Mouse (Mus musculus): ENCODE results near the gene Rnf217. TPM values are rescaled to one million over a fixed set of nuclear protein-coding genes. Genes with fewer than 3 reads are reported as not detected.

Rnf217 gene
- 0.19 and 0.22 TPM in 2 replicates for polyA plus RNA-seq (2012; rRNA removed)

DNA sequence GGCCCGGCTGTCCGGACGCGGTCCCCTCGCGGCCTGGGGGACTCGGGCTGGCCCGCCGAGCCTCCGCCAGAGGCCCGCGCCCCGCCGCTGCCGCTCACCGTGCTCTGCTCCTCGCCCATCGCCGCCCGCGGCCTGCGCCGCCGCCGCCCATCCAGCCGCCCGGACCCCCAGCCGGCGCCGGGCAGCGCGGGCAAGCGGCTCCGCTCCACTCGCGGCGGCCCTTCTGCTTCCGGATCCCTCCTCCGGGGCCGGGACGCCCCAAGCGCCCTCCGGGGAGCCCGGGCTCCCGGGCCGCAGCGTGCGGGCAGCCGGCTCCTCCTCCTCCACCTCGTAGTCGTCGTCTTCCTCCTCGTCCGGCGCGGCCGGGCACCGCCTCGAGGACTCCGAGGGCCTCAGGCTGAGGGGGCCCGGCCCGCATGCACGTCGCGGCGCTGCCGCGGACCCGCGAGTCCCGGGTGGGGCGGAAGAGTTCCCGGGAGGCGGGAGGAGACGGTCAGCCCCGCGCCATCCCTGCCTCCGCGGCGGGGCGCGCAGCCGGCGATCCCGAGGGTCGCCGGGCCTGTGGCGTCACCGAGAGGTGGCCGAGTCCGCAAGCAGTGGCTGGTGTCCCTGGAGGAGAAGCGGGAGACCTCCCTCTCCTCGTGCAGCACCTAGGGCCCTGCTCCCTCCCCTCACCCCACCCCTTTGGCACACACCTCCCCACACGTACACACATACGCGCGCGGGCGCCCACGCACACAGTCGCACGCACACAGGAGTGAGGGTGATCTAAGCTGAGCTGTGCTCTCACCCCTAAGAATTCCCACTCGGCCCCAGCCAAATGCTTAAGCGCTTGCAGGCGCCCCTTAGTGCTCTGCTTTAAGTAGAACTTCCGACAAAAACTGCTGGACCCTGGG, at the start of gene Rnf217:
TSS of gene Rnf217 (minus strand) at position 119 of the 896 bp plus-strand sequence.
- H3K27ac ChIP-seq (ENCODE audit: insufficient read depth, low read length), result no peak within 1 kb of the TSS
- H3K27me3 ChIP-seq (ENCODE audit: control insufficient read depth, insufficient read depth, low read length), result peaks cover 10% of the 10 kb centered on the region
- H3K4me1 ChIP-seq (ENCODE audit: control insufficient read depth, insufficient read depth, insufficient read length), result no peaks in the 10 kb centered on the region
- H3K36me3 ChIP-seq (ENCODE audit: control insufficient read depth, insufficient read depth, low read length), result no peaks in the 10 kb centered on the region
- WGBS, result 2% methylated on average over 98 of the region's 106 CpGs
- TF ChIP-seq CTCF (IDR thresholded peaks at IDR 0.05; ENCODE audit: extremely low read depth, insufficient read depth, insufficient read length, insufficient replicate concordance), result no peak
- no peak for DNase-seq (ENCODE audit: low read depth in 1 of 2, low spot score in 2 of 2)
- H3K4me3 ChIP-seq (ENCODE audit: extremely low read depth, insufficient read depth, insufficient read length), result peak within 1 kb of the TSS; percentile 45

DNA sequence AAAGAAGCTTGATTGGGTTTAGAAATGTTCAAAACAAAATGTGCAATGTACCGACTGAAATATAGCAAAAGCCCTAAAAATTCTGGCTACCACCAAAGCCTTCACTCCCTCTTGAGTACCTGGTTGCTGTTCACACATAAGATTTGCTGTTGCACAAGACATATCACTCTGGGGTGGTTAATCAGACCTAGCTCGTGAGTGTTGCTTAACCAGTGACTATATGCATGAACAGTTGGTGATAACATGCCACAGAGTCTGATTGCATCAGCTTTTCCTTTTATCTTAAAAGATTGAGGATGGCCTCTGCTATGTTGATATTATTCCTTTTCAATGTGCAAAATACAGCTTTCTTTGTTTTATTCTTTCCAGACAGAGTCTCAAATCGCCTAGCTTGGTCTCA, 38.3 kb upstream of the Rnf217 start:
- Histone ChIP-seq H3K27ac (ENCODE audit: insufficient read depth, low read length) (no peak overlapping the region), H3K4me1 (ENCODE audit: control insufficient read depth, insufficient read depth, insufficient read length) (no peaks in the 10 kb centered on the region), H3K27me3 (ENCODE audit: control insufficient read depth, insufficient read depth, low read length) (no peaks in the 10 kb centered on the region), H3K36me3 (ENCODE audit: control insufficient read depth, insufficient read depth, low read length) (no peaks in the 10 kb centered on the region), H3K4me3 (ENCODE audit: extremely low read depth, insufficient read depth, insufficient read length) (no peak overlapping the region)
- DNase-seq (ENCODE audit: low read depth in 1 of 2, low spot score in 2 of 2), result no peak
- 80% methylated on average over 3 of the region's 3 CpGs for WGBS
- TF ChIP-seq CTCF (IDR thresholded peaks at IDR 0.05; ENCODE audit: extremely low read depth, insufficient read depth, insufficient read length, insufficient replicate concordance) (no peak), POLR2A (IDR thresholded peaks at IDR 0.05; ENCODE audit: low read depth, low read length) (no peak)

DNA sequence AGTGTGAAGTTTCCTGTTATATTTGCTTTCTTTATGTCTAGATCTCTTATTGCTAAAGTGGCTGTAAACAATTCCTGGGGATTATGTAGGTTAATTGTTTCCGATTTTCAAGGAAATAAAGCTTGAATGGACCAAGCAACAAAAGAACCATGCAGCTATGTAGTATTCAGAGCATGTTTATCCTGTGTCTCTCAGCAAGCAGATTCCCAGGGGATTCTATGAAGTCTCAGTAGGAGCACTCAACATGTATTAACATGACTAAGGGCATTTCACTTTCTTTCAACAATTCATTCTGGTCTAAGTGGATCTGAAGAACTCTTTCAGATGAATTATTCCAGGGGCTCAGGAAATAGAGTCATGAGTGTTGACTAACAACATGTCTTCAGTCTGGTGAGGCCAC, 37.1 kb upstream of the Rnf217 start:
- no peak overlapping the region for H3K4me3 ChIP-seq (ENCODE audit: extremely low read depth, insufficient read depth, insufficient read length)
- WGBS, result 83% methylated on average over 1 of the region's 1 CpGs
- TF ChIP-seq CTCF (IDR thresholded peaks at IDR 0.05; ENCODE audit: extremely low read depth, insufficient read depth, insufficient read length, insufficient replicate concordance) (no peak), POLR2A (IDR thresholded peaks at IDR 0.05; ENCODE audit: low read depth, low read length) (no peak)
- H3K27ac ChIP-seq (ENCODE audit: insufficient read depth, low read length), result no peak overlapping the region
- H3K36me3 ChIP-seq (ENCODE audit: control insufficient read depth, insufficient read depth, low read length), result no peaks in the 10 kb centered on the region
- no peaks in the 10 kb centered on the region for H3K27me3 ChIP-seq (ENCODE audit: control insufficient read depth, insufficient read depth, low read length)
- no peaks in the 10 kb centered on the region for H3K4me1 ChIP-seq (ENCODE audit: control insufficient read depth, insufficient read depth, insufficient read length)
- DNase-seq (ENCODE audit: low read depth in 1 of 2, low spot score in 2 of 2), result no peak

DNA sequence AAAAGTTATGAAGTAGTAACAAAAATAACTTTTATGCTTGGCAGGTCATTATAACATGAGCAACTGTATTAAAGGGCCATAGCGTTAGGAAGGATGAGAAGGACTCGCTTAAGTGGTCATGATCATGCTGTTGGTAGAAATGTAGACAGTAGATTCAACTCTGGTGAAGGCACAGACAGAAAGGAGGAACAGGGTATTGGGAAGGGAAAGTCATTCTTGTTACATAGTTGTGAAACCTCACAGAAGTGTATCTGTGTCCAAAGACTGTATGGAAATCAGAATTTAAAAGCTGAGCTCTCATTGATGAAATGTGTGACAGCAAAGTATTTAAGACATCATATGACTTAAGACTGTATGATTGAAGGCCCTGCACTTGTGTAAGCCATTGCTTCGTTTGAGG, 26.1 kb upstream of the Rnf217 start:
- TF ChIP-seq CTCF (IDR thresholded peaks at IDR 0.05; ENCODE audit: extremely low read depth, insufficient read depth, insufficient read length, insufficient replicate concordance), result no peak
- no peak for TF ChIP-seq POLR2A (IDR thresholded peaks at IDR 0.05; ENCODE audit: low read depth, low read length)
- no peak overlapping the region for H3K4me3 ChIP-seq (ENCODE audit: extremely low read depth, insufficient read depth, insufficient read length)
- no peak overlapping the region for H3K27ac ChIP-seq (ENCODE audit: insufficient read depth, low read length)
- no peaks in the 10 kb centered on the region for H3K36me3 ChIP-seq (ENCODE audit: control insufficient read depth, insufficient read depth, low read length)
- no peaks in the 10 kb centered on the region for H3K27me3 ChIP-seq (ENCODE audit: control insufficient read depth, insufficient read depth, low read length)
- WGBS, result 82% methylated on average over 3 of the region's 3 CpGs
- no peak for DNase-seq (ENCODE audit: low read depth in 1 of 2, low spot score in 2 of 2)
- H3K4me1 ChIP-seq (ENCODE audit: control insufficient read depth, insufficient read depth, insufficient read length), result no peaks in the 10 kb centered on the region

DNA sequence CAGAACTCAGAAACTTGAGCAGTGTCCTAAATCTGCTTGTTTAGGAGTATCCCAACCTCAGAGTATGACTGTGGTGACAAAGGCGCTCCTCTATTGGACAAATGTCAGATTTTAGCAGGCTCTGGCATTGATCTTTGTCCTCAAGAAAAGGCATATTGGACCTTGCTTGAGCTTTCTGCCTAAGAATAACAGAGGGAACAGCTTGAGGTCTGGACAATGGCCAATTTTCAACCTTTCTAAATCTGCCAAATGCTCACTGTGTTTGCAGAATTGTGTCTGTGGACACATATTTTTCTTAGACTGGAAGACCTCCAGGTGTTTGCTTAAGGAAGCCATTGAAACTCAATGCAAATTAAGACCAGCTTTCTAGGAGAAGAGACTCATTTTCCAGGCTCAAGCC, 23.0 kb upstream of the Rnf217 start:
- Histone ChIP-seq H3K27ac (ENCODE audit: insufficient read depth, low read length) (no peak overlapping the region), H3K27me3 (ENCODE audit: control insufficient read depth, insufficient read depth, low read length) (no peaks in the 10 kb centered on the region), H3K36me3 (ENCODE audit: control insufficient read depth, insufficient read depth, low read length) (no peaks in the 10 kb centered on the region), H3K4me1 (ENCODE audit: control insufficient read depth, insufficient read depth, insufficient read length) (no peaks in the 10 kb centered on the region), H3K4me3 (ENCODE audit: extremely low read depth, insufficient read depth, insufficient read length) (no peak overlapping the region)
- TF ChIP-seq POLR2A (IDR thresholded peaks at IDR 0.05; ENCODE audit: low read depth, low read length), result no peak
- 85% methylated on average over 1 of the region's 1 CpGs for WGBS
- no peak for DNase-seq (ENCODE audit: low read depth in 1 of 2, low spot score in 2 of 2)

DNA sequence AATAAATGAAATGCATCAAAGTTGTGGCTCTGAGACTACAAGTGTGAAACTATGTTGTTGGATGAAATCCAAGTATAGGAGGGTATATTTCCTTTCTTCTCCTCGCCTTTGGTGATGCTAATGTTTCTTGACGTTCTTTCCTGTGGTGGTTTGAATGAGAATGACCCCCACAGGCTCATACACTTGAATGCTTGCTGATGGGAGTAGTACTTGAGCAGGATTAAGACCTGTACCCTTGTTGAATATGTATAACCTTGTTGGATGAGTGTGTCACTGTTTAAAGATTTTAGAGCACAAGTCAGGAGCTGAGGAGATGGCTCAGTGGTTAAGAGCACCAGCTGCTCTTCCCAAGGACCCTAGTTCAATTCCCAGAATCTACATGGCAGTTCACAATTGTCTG, 6.4 kb upstream of the Rnf217 start:
- H3K27me3 ChIP-seq (ENCODE audit: control insufficient read depth, insufficient read depth, low read length), result no peaks in the 10 kb centered on the region
- TF ChIP-seq POLR2A (IDR thresholded peaks at IDR 0.05; ENCODE audit: low read depth, low read length) (no peak), CTCF (IDR thresholded peaks at IDR 0.05; ENCODE audit: extremely low read depth, insufficient read depth, insufficient read length, insufficient replicate concordance) (no peak)
- H3K36me3 ChIP-seq (ENCODE audit: control insufficient read depth, insufficient read depth, low read length), result no peaks in the 10 kb centered on the region
- no peaks in the 10 kb centered on the region for H3K4me1 ChIP-seq (ENCODE audit: control insufficient read depth, insufficient read depth, insufficient read length)
- 57% methylated on average over 2 of the region's 2 CpGs for WGBS
- no peak for DNase-seq (ENCODE audit: low read depth in 1 of 2, low spot score in 2 of 2)
- no peak overlapping the region for H3K4me3 ChIP-seq (ENCODE audit: extremely low read depth, insufficient read depth, insufficient read length)
- H3K27ac ChIP-seq (ENCODE audit: insufficient read depth, low read length), result no peak overlapping the region

DNA sequence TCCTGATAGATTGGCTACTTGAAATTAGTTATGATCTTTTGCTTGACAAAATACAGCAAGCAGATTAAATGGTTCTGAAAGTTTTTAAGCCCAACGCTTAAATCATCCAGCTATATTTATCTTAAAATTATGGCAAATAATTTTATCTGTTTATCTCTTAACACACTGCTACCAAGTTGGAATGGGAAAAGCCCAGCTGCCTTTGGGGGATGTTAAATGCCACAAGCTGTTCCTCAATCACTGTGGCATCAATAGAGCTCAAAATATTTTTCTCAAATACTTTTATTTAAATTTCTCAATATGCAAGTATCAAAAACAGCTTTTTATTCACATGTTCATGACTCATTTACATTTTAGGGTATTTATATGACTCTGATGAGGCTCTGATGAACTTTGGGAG, 5.1 kb upstream of the Rnf217 start:
- DNase-seq (ENCODE audit: low read depth in 1 of 2, low spot score in 2 of 2), result no peak
- TF ChIP-seq POLR2A (IDR thresholded peaks at IDR 0.05; ENCODE audit: low read depth, low read length) (no peak), CTCF (IDR thresholded peaks at IDR 0.05; ENCODE audit: extremely low read depth, insufficient read depth, insufficient read length, insufficient replicate concordance) (no peak)
- peaks cover 4% of the 10 kb centered on the region; the same call in 1 of the 2 replicates for H3K27me3 ChIP-seq (ENCODE audit: control insufficient read depth, insufficient read depth, low read length)
- H3K27ac ChIP-seq (ENCODE audit: insufficient read depth, low read length), result no peak overlapping the region
- no peaks in the 10 kb centered on the region for H3K4me1 ChIP-seq (ENCODE audit: control insufficient read depth, insufficient read depth, insufficient read length)
- H3K36me3 ChIP-seq (ENCODE audit: control insufficient read depth, insufficient read depth, low read length), result no peaks in the 10 kb centered on the region
- H3K4me3 ChIP-seq (ENCODE audit: extremely low read depth, insufficient read depth, insufficient read length), result no peak overlapping the region
- 89% methylated on average over 1 of the region's 1 CpGs for WGBS

Data from spleen, adult 2 months (tissue).